Mouse (Mus musculus) urinary bladder, postnatal 14 days (tissue): ENCODE data around the gene Ip6k3.
A peak's percentile ranks its signal among the peaks of the same experiment; 100 is the strongest.

ENCODE experiments used
- DNase-seq: peaks from one replicate; pipeline ENCODE4 v3.0.0; 2021; ENCODE audit warnings: low spot score

Gene Ip6k3

GRCm38 (mm10) chr17:27122701-27123100 lies 44.9 kb downstream of the Ip6k3 start:
- DNase-seq: no peak

- DNase-seq: no peak
Measured at GRCm38 (mm10) chr17:27121781-27122180, 45.8 kb downstream of the Ip6k3 start.

- DNase-seq: no peak
Measured at GRCm38 (mm10) chr17:27121266-27121665, 46.3 kb downstream of the Ip6k3 start.

GRCm38 (mm10) chr17:27120561-27121024 lies 47.0 kb downstream of the Ip6k3 start:
- peak; percentile 72 for DNase-seq

GRCm38 (mm10) chr17:27119954-27120353 lies 47.6 kb downstream of the Ip6k3 start:
- DNase-seq: no peak

- no peak for DNase-seq
Measured at GRCm38 (mm10) chr17:27119540-27119895, 48.1 kb downstream of the Ip6k3 start.

- DNase-seq: peak; percentile 36
Measured at GRCm38 (mm10) chr17:27118676-27119539, 48.7 kb downstream of the Ip6k3 start.

- DNase-seq: no peak
Measured at GRCm38 (mm10) chr17:27110072-27110471, 57.5 kb downstream of the Ip6k3 start.

- DNase-seq: no peak
Measured at GRCm38 (mm10) chr17:27107936-27108335, 59.7 kb downstream of the Ip6k3 start.

GRCm38 (mm10) chr17:27106745-27107144 lies 60.9 kb downstream of the Ip6k3 start:
- no peak for DNase-seq

- DNase-seq: no peak
Measured at GRCm38 (mm10) chr17:27105698-27106470, 61.7 kb downstream of the Ip6k3 start.

- DNase-seq: no peak
Measured at GRCm38 (mm10) chr17:27101675-27102074, 65.9 kb downstream of the Ip6k3 start.

GRCm38 (mm10) chr17:27095690-27096089 lies 71.9 kb downstream of the Ip6k3 start:
- peak; percentile 62 for DNase-seq
